Mouse (Mus musculus) neural tube, embryonic 12.5 days (tissue): ENCODE measurements around the gene Ctc1. TPM values are rescaled to one million over a fixed set of nuclear protein-coding genes. Genes with fewer than 3 reads are reported as not detected.

Source experiments
- ATAC-seq: fragments of 200-750 bp; cut with Nextera tagmentation; 2 replicates; pipeline ENCODE4 v1.8.0; 2017; ENCODE audit warnings: low read depth, mild to moderate bottlenecking, moderate TSS enrichment, moderate library complexity; ENCODE audit not compliant: low FRiP score
- H3K27ac ChIP-seq: fragments of 300-500 bp; sonication (generic); 2 replicates; pipeline ENCODE4 v1.5.1; 2016
- H3K27me3 ChIP-seq: fragments of 300-500 bp; sonication (generic); replicated peaks from 2 replicates; pipeline ENCODE4 v1.6.1; 2016; ENCODE audit warnings: mild to moderate bottlenecking
- H3K36me3 ChIP-seq: fragments of 300-500 bp; sonication (generic); 2 replicates; pipeline ENCODE4 v1.6.1; 2016; ENCODE audit warnings: mild to moderate bottlenecking
- H3K4me1 ChIP-seq: fragments of 300-500 bp; sonication (generic); 2 replicates; pipeline ENCODE4 v1.6.1; 2016
- H3K4me2 ChIP-seq: fragments of 300-500 bp; sonication (generic); replicated peaks from 2 replicates; pipeline ENCODE4 v1.6.1; 2016; ENCODE audit warnings: mild to moderate bottlenecking
- H3K4me3 ChIP-seq: fragments of 300-500 bp; sonication (generic); 2 replicates; pipeline ENCODE4 v1.5.1; 2016
- H3K9ac ChIP-seq: fragments of 300-500 bp; sonication (generic); 2 replicates; pipeline ENCODE4 v1.6.1; 2016; ENCODE audit warnings: mild to moderate bottlenecking
- H3K9me3 ChIP-seq: fragments of 300-500 bp; sonication (generic); 2 replicates; pipeline ENCODE4 v1.6.1; 2016; ENCODE audit warnings: mild to moderate bottlenecking
- WGBS: fragments of 180-500 bp; shearing (Covaris S2); methylation state at CpG from one replicate; pipeline ENCODE4 v1.1.7; 2016; 5-methylcytosine and 5-hydroxymethylcytosine counted together
- polyA plus RNA-seq: library from polyadenylated mRNA; unstranded; fragments of >200 nt; fragmentation: Nextera tagmentation; extraction: Ambion mirVana; gene quantifications from 2 replicates; pipeline ENCODE4 v1.2.1, GENCODE M21; 2016

Gene Ctc1
- polyA plus RNA-seq, 1 experiment from 2014 or later, result 66.8 TPM

DNA sequence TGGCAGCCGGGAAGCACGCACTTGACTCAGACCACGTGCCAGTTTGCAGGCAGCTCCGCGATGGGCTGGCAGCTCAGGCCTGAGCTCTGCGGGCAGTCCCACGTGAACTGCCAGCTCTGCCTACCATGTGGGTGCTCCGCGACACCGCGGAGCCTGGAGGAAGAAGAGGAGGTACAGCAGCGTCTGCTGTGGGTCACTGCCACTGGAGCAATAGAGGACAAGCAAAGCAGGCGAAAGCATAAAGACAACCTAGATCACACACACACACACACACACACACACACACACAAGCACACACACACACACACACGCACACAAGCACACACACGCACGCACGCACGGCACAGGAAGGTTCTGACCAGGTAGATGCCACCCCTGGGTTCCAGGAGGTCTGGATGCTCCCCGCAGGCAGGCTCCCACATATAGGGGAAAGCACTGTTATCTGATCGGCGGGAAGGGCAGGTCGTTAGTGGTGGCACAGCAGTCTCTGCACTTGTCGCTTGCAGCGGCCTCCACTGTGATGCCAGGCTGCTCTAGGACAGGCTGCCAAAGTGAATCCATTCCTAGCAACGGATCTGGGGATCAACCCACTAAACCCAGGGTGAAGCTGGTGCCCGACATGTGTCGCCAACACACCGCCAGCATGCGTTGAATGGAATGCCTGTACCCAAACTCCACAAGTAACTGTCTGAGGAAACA, 50.6 kb downstream of the Ctc1 start:
- Histone ChIP-seq H3K27me3 (no peaks in the 10 kb centered on the region), H3K36me3 (no peaks in the 10 kb centered on the region), H3K9me3 (no peaks in the 10 kb centered on the region), H3K4me3 (peak overlapping the region; percentile 34), H3K9ac (peak overlapping the region; percentile 56), H3K27ac (no peak overlapping the region), H3K4me2 (peak overlapping the region; percentile 89), H3K4me1 (peaks cover 28% of the 10 kb centered on the region)
- ATAC-seq, result no peak
- WGBS, result 1% methylated on average over 29 of the region's 29 CpGs

- Histone ChIP-seq H3K36me3 (no peaks in the 10 kb centered on the region), H3K9ac (no peak overlapping the region), H3K27ac (no peak overlapping the region), H3K4me2 (peak overlapping the region; percentile 89), H3K4me1 (peaks cover 27% of the 10 kb centered on the region), H3K27me3 (no peaks in the 10 kb centered on the region), H3K9me3 (no peaks in the 10 kb centered on the region), H3K4me3 (no peak overlapping the region)
- WGBS, result 11% methylated on average over 8 of the region's 8 CpGs
- no peak for ATAC-seq
Observed at GRCm38 (mm10) chr11:69066956-69067355, 51.2 kb downstream of the Ctc1 start.

GRCm38 (mm10) chr11:69067601-69068000, 51.9 kb downstream of the Ctc1 start:
- 67% methylated on average over 6 of the region's 6 CpGs for WGBS
- Histone ChIP-seq H3K9me3 (no peaks in the 10 kb centered on the region), H3K4me1 (peaks cover 32% of the 10 kb centered on the region)

DNA sequence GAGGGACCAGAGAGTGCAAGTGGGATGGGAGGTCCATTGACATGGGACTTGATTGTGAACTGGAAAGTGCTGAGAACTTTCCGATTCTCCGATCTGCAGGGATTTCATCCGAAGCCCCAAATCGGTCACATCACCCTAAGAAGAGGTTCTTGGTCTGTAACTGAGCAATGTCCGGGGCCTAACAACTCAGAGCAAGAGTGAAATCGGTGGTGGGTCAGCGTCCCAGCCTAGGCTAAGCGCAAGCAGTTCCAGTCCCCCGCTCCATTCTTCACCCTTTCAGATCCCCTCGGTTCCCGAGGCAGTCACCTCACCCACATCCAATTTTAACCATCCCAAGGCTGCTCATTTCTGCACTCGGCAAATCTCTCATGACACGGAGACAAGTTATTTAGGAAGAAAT, 54.4 kb downstream of the Ctc1 start:
- WGBS, result 1% methylated on average over 13 of the region's 13 CpGs

More at GRCm38 (mm10) chr11:69067601-69068000, 51.9 kb downstream of the Ctc1 start:
- Histone ChIP-seq H3K27me3 (no peaks in the 10 kb centered on the region), H3K36me3 (no peaks in the 10 kb centered on the region), H3K27ac (no peak overlapping the region), H3K4me3 (no peak overlapping the region), H3K9ac (no peak overlapping the region), H3K4me2 (no peak overlapping the region)
- ATAC-seq, result no peak

GRCm38 (mm10) chr11:69070590-69071222, 55.0 kb downstream of the Ctc1 start, which contains the start of gene Tmem107:
Tmem107 (plus strand) TSS chr11:69070806.
- H3K9ac ChIP-seq, result peak within 1 kb of the TSS; percentile 84
- H3K36me3 ChIP-seq, result no peaks in the 10 kb centered on the region
- peak within 1 kb of the TSS; percentile 60 for H3K4me3 ChIP-seq
- peaks cover 25% of the 10 kb centered on the region for H3K4me1 ChIP-seq
- peak within 1 kb of the TSS; percentile 92 for H3K4me2 ChIP-seq
- WGBS, result under 1% methylated on average over 47 of the region's 47 CpGs
- no peaks in the 10 kb centered on the region for H3K27me3 ChIP-seq
- ATAC-seq, result peak; percentile 88
- no peaks in the 10 kb centered on the region for H3K9me3 ChIP-seq
- H3K27ac ChIP-seq, result peak within 1 kb of the TSS; percentile 76

More for the DNA sequence above, 54.4 kb downstream of the Ctc1 start:
- H3K4me1 ChIP-seq, result peaks cover 26% of the 10 kb centered on the region
- H3K4me3 ChIP-seq, result peak overlapping the region; percentile 60
- peak overlapping the region; percentile 76 for H3K27ac ChIP-seq
- no peaks in the 10 kb centered on the region for H3K9me3 ChIP-seq
- H3K36me3 ChIP-seq, result no peaks in the 10 kb centered on the region
- ATAC-seq, result no peak
- peak overlapping the region; percentile 92 for H3K4me2 ChIP-seq
- H3K9ac ChIP-seq, result peak overlapping the region; percentile 84
- H3K27me3 ChIP-seq, result no peaks in the 10 kb centered on the region

- WGBS, result 25% methylated on average over 9 of the region's 9 CpGs
- no peaks in the 10 kb centered on the region for H3K36me3 ChIP-seq
- H3K9ac ChIP-seq, result peak overlapping the region; percentile 84
- peak overlapping the region; percentile 60 for H3K4me3 ChIP-seq
- H3K4me1 ChIP-seq, result peaks cover 20% of the 10 kb centered on the region
- no peaks in the 10 kb centered on the region for H3K27me3 ChIP-seq
- no peak for ATAC-seq
- no peaks in the 10 kb centered on the region for H3K9me3 ChIP-seq
- H3K27ac ChIP-seq, result no peak overlapping the region
- H3K4me2 ChIP-seq, result peak overlapping the region; percentile 92
Observed at GRCm38 (mm10) chr11:69071262-69071661, 55.6 kb downstream of the Ctc1 start.

DNA sequence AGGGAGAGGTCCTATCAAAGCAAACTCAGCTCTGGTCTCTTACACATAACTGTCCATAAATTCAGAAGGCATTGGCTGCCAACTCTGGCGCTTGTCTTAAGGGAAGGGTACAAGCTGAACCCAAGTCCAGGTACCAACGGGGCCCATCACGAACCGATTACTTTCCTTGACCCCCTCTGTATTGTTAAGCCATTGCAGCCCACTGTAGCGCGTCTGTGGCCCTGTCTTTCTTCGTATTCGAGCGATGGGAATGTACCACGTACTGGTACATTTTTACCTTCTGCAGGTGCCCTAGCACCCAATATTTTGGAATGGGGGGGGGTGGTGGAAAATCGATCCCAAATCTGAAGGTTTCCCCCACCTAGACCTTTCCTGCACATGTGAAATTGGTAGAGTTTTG, 56.5 kb downstream of the Ctc1 start:
- Histone ChIP-seq H3K36me3 (no peaks in the 10 kb centered on the region), H3K4me3 (peak overlapping the region; percentile 28; the same call in 1 of the 2 replicates), H3K27ac (no peak overlapping the region), H3K9me3 (no peaks in the 10 kb centered on the region), H3K27me3 (no peaks in the 10 kb centered on the region), H3K9ac (peak overlapping the region; percentile 62; the same call in 1 of the 2 replicates), H3K4me1 (peaks cover 15% of the 10 kb centered on the region; the same call in 1 of the 2 replicates), H3K4me2 (peak overlapping the region; percentile 61)
- no peak for ATAC-seq
- 87% methylated on average over 11 of the region's 11 CpGs for WGBS

GRCm38 (mm10) chr11:69072666-69073064, 57.0 kb downstream of the Ctc1 start:
- H3K4me1 ChIP-seq, result peaks cover 15% of the 10 kb centered on the region; the same call in 1 of the 2 replicates
- H3K9ac ChIP-seq, result peak overlapping the region; percentile 62
- no peaks in the 10 kb centered on the region for H3K27me3 ChIP-seq
- H3K4me2 ChIP-seq, result peak overlapping the region; percentile 61
- ATAC-seq, result no peak
- no peaks in the 10 kb centered on the region for H3K36me3 ChIP-seq
- WGBS, result 8% methylated on average over 9 of the region's 9 CpGs
- H3K4me3 ChIP-seq, result peak overlapping the region; percentile 28
- no peak overlapping the region for H3K27ac ChIP-seq
- no peaks in the 10 kb centered on the region for H3K9me3 ChIP-seq

- H3K4me1 ChIP-seq, result peaks cover 15% of the 10 kb centered on the region; the same call in 1 of the 2 replicates
- peak overlapping the region; percentile 28 for H3K4me3 ChIP-seq
- peak overlapping the region; percentile 61 for H3K4me2 ChIP-seq
- no peaks in the 10 kb centered on the region for H3K9me3 ChIP-seq
- H3K27ac ChIP-seq, result peak overlapping the region; percentile 69; the same call in 1 of the 2 replicates
- ATAC-seq, result peak; percentile 72
- H3K9ac ChIP-seq, result peak overlapping the region; percentile 62
- no peaks in the 10 kb centered on the region for H3K36me3 ChIP-seq
- WGBS, result under 1% methylated on average over 14 of the region's 14 CpGs
- no peaks in the 10 kb centered on the region for H3K27me3 ChIP-seq
Observed at GRCm38 (mm10) chr11:69073065-69073888, 57.6 kb downstream of the Ctc1 start.

- Histone ChIP-seq H3K9ac (0 out of 2 replicates have a peak overlapping the region, but pooled peaks have one; percentile 62), H3K9me3 (no peaks in the 10 kb centered on the region), H3K27me3 (no peaks in the 10 kb centered on the region), H3K4me1 (peaks cover 15% of the 10 kb centered on the region; the same call in 1 of the 2 replicates), H3K4me3 (no peak overlapping the region), H3K4me2 (peak overlapping the region; percentile 61), H3K27ac (no peak overlapping the region), H3K36me3 (no peaks in the 10 kb centered on the region)
- 36% methylated on average over 6 of the region's 6 CpGs for WGBS
- ATAC-seq, result no peak
Observed at GRCm38 (mm10) chr11:69073951-69074775, 58.5 kb downstream of the Ctc1 start.

DNA sequence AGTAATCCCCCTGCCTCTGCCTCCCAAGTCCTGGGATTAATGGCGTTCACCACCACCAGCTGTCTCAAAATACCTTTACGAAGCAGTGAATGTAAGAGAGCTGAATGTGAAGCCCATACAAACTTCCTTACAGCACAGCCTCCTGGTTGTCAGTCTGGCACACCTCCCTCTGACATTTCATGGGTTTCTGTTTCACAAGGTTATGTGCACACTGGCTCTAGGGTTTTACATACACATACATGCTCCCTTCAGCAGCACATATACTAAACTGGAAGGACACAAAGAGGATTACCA, 59.0 kb downstream of the Ctc1 start:
- no peak for ATAC-seq
- H3K27me3 ChIP-seq, result no peaks in the 10 kb centered on the region
- H3K4me2 ChIP-seq, result no peak overlapping the region
- no peak overlapping the region for H3K4me3 ChIP-seq
- 56% methylated on average over 2 of the region's 2 CpGs for WGBS
- no peaks in the 10 kb centered on the region for H3K36me3 ChIP-seq
- H3K9me3 ChIP-seq, result no peaks in the 10 kb centered on the region
- H3K27ac ChIP-seq, result no peak overlapping the region
- H3K4me1 ChIP-seq, result peaks cover 15% of the 10 kb centered on the region; the same call in 1 of the 2 replicates
- no peak overlapping the region for H3K9ac ChIP-seq
